Mouse (Mus musculus): ENCODE measurements around the gene Arap2. TPM values are rescaled to one million over a fixed set of nuclear protein-coding genes. Genes with fewer than 3 reads are reported as not detected.
"Not testable (repeated sequence)": the region's sequence is repeated elsewhere in the genome, so short reads cannot be mapped to it uniquely, and the experiment has no call there.

Arap2 gene
- polyA plus RNA-seq, 1 experiment = 2.7 TPM

DNA sequence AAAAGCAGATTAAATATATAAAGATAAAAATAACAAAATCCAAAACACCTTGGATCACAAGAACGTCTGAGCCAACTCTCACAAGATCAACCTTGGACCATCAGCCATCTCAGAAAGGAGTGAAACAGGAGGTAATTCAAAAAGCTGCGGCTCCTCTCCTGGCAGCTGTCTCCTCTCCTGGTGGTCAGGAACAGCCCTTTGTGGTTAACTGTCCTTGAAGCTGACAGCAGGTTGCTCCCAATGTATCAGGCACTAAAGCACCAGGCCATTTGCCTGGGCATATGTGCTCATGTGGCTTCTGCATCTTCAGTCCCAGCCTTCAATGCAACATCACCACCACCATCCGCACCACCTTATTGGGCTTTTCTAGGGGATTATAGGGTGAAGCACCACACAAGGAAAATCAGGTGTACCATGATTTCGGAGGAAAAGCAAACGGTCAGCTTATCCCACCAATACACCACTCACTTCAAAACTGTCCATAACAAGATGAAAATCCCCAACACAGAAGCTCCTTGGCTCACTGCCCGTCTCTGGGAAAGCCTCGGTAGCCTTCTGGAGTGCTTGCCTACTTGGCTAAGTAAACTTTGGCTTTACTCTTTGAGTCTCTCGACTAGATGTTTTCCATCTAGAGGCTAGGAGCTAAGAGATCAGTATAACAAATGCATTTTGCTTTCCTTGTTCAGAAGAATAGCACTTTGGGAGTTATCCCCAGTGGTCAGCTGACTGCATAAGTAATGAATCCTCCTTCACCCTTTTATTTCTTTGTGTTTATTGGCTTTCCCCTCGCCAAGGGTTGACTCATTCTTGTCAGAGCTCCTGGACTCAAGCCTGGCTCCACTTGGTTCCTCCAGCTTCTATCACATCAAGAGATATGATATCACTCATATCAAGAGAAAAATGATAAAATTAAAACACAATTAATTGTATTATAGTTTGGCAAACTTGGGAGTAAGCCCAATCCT lies 26.2 kb downstream of the Arap2 start:
- H3K4me3 ChIP-seq (ENCODE audit: control insufficient read depth, low read depth, low read length) = no peak overlapping the region
- no peaks in the 10 kb centered on the region for H3K27me3 ChIP-seq (ENCODE audit: control insufficient read depth, insufficient read depth, low read length)
- H3K36me3 ChIP-seq (ENCODE audit: control insufficient read depth, insufficient read depth, low read length) = no peaks in the 10 kb centered on the region
- TF ChIP-seq POLR2A (IDR thresholded peaks at IDR 0.05; ENCODE audit: control insufficient read depth, low read depth, low read length) = no peak
- TF ChIP-seq CTCF (IDR thresholded peaks at IDR 0.05; ENCODE audit: control insufficient read depth, insufficient read depth, insufficient replicate concordance, low read depth, low read length) = no peak
- no peak overlapping the region for H3K27ac ChIP-seq (ENCODE audit: control insufficient read depth, insufficient read depth, low read depth, low read length)
- H3K4me1 ChIP-seq (ENCODE audit: control insufficient read depth, insufficient read depth, low read length) = no peaks in the 10 kb centered on the region

DNA sequence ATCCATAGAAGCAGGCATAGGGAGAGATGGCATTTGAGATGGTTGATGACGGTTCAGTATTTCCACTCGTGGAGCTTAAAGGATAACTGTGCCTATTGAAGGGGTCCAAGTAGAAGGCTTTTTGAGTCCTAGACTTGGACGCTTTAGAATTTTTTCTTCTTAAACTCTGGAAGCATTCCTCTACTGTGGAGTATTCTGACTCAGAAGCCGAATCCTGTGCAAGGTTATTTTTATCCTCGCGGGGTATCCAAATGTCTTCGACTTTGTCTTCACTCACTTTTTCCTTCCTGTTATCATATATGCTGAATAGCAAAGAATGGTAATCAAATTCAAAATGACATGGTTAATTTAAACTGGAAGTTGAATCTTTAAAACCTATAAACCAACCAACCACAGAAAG lies 35.4 kb downstream of the Arap2 start:
- H3K27ac ChIP-seq (ENCODE audit: control insufficient read depth, insufficient read depth, low read depth, low read length) = not testable (repeated sequence)

DNA sequence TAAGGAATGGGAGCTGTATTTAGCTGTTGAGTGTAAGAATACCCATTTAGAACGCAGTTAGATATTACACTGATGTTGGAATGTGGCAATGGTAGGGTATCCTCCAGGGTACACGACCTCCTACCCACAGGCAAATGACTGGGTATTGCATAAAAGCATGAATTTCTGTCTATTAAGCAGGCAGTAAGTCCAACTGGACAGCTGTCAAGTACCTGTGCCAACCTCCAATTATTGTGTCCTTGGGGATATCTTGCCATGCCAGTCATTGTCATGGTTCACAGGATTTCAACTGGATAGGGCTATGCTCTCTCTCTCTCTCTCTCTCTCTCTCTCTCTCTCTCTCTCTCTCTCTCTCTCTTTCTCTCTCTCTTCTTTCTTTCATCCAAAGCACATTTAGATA lies 40.4 kb downstream of the Arap2 start:
- no peaks in the 10 kb centered on the region for H3K27me3 ChIP-seq (ENCODE audit: control insufficient read depth, insufficient read depth, low read length)
- no peak overlapping the region for H3K27ac ChIP-seq (ENCODE audit: control insufficient read depth, insufficient read depth, low read depth, low read length)
- H3K4me1 ChIP-seq (ENCODE audit: control insufficient read depth, insufficient read depth, low read length) = no peaks in the 10 kb centered on the region
- no peak for TF ChIP-seq POLR2A (IDR thresholded peaks at IDR 0.05; ENCODE audit: control insufficient read depth, low read depth, low read length)
- TF ChIP-seq CTCF (IDR thresholded peaks at IDR 0.05; ENCODE audit: control insufficient read depth, insufficient read depth, insufficient replicate concordance, low read depth, low read length) = no peak
- H3K4me3 ChIP-seq (ENCODE audit: control insufficient read depth, low read depth, low read length) = no peak overlapping the region
- H3K36me3 ChIP-seq (ENCODE audit: control insufficient read depth, insufficient read depth, low read length) = no peaks in the 10 kb centered on the region

More for the DNA sequence above, 35.4 kb downstream of the Arap2 start:
- H3K36me3 ChIP-seq (ENCODE audit: control insufficient read depth, insufficient read depth, low read length); H3K4me1 ChIP-seq (ENCODE audit: control insufficient read depth, insufficient read depth, low read length); H3K27me3 ChIP-seq (ENCODE audit: control insufficient read depth, insufficient read depth, low read length); H3K4me3 ChIP-seq (ENCODE audit: control insufficient read depth, low read depth, low read length): not testable (repeated sequence)

GRCm38 (mm10) chr5:62723261-62724105 lies 42.5 kb downstream of the Arap2 start:
- H3K27me3 ChIP-seq (ENCODE audit: control insufficient read depth, insufficient read depth, low read length) = no peaks in the 10 kb centered on the region
- no peaks in the 10 kb centered on the region for H3K36me3 ChIP-seq (ENCODE audit: control insufficient read depth, insufficient read depth, low read length)
- H3K4me3 ChIP-seq (ENCODE audit: control insufficient read depth, low read depth, low read length) = no peak overlapping the region
- no peak overlapping the region for H3K27ac ChIP-seq (ENCODE audit: control insufficient read depth, insufficient read depth, low read depth, low read length)
- no peaks in the 10 kb centered on the region for H3K4me1 ChIP-seq (ENCODE audit: control insufficient read depth, insufficient read depth, low read length)
- TF ChIP-seq POLR2A (IDR thresholded peaks at IDR 0.05; ENCODE audit: control insufficient read depth, low read depth, low read length) (no peak), CTCF (IDR thresholded peaks at IDR 0.05; ENCODE audit: control insufficient read depth, insufficient read depth, insufficient replicate concordance, low read depth, low read length) (no peak)

DNA sequence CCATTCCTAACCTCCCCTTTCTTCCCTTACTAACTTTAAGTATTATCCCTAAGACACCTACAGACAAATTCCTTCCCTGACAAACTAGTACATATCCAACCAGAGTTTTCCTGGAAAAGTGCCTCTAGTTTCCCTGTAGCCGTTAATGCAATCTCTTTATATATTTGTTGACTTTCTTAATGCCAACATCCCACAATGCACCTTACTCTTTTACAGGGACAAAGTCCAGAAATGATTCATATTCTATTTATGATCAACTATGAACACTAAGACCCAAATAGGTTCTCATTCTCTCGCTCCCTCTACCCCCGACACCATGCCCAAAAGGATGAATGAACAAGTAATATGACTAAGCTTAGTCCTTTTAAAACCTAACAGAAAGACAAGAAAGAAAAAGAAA lies 49.5 kb downstream of the Arap2 start:
- no peak for TF ChIP-seq POLR2A (IDR thresholded peaks at IDR 0.05; ENCODE audit: control insufficient read depth, low read depth, low read length)
- no peak for TF ChIP-seq CTCF (IDR thresholded peaks at IDR 0.05; ENCODE audit: control insufficient read depth, insufficient read depth, insufficient replicate concordance, low read depth, low read length)
- no peaks in the 10 kb centered on the region for H3K27me3 ChIP-seq (ENCODE audit: control insufficient read depth, insufficient read depth, low read length)
- H3K4me1 ChIP-seq (ENCODE audit: control insufficient read depth, insufficient read depth, low read length) = no peaks in the 10 kb centered on the region
- H3K27ac ChIP-seq (ENCODE audit: control insufficient read depth, insufficient read depth, low read depth, low read length) = no peak overlapping the region
- H3K36me3 ChIP-seq (ENCODE audit: control insufficient read depth, insufficient read depth, low read length) = no peaks in the 10 kb centered on the region
- H3K4me3 ChIP-seq (ENCODE audit: control insufficient read depth, low read depth, low read length) = no peak overlapping the region

DNA sequence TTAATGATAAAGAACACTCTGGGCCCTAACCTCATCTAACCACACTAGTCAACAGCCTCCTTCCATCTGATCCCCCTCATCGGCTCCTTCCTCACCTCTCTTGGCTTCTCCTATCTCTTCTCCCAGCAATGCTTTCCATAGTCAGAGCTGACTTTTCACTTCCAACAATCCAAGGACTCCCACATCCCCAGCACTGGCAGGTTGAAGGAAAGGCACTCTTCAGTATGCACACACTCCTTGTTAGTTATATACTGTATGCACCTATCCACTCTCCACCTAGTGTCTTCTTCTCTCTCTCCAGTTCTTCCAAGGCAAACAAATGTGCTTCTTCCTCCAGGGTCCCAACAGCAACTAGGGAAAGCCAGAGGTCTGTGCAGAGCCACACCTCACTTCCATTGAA lies 50.0 kb downstream of the Arap2 start:
- no peaks in the 10 kb centered on the region for H3K4me1 ChIP-seq (ENCODE audit: control insufficient read depth, insufficient read depth, low read length)
- TF ChIP-seq CTCF (IDR thresholded peaks at IDR 0.05; ENCODE audit: control insufficient read depth, insufficient read depth, insufficient replicate concordance, low read depth, low read length) = no peak
- TF ChIP-seq POLR2A (IDR thresholded peaks at IDR 0.05; ENCODE audit: control insufficient read depth, low read depth, low read length) = no peak
- no peaks in the 10 kb centered on the region for H3K36me3 ChIP-seq (ENCODE audit: control insufficient read depth, insufficient read depth, low read length)
- H3K27me3 ChIP-seq (ENCODE audit: control insufficient read depth, insufficient read depth, low read length) = no peaks in the 10 kb centered on the region
- H3K27ac ChIP-seq (ENCODE audit: control insufficient read depth, insufficient read depth, low read depth, low read length) = no peak overlapping the region
- no peak overlapping the region for H3K4me3 ChIP-seq (ENCODE audit: control insufficient read depth, low read depth, low read length)

DNA sequence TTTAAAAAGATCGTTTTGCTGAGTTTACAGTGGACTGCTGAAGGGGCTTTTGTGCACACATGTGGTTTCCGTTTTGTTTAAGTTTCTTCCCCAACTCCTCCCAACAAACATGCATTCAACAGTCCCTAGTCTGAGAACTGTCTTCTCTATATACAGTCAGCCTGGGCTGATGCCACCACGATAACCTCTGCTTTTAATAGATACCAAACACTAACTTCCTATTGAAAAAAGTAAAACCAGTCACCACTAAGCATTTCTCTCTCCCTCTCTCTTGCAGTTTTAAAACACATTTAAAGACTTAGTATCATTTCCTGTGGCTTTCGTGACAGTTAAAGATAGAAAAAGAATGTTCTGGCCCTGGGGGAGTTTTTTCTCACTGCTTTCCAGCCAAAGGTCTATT lies 50.5 kb downstream of the Arap2 start:
- no peak overlapping the region for H3K27ac ChIP-seq (ENCODE audit: control insufficient read depth, insufficient read depth, low read depth, low read length)
- no peaks in the 10 kb centered on the region for H3K36me3 ChIP-seq (ENCODE audit: control insufficient read depth, insufficient read depth, low read length)
- TF ChIP-seq CTCF (IDR thresholded peaks at IDR 0.05; ENCODE audit: control insufficient read depth, insufficient read depth, insufficient replicate concordance, low read depth, low read length) (no peak), POLR2A (IDR thresholded peaks at IDR 0.05; ENCODE audit: control insufficient read depth, low read depth, low read length) (no peak)
- no peak overlapping the region for H3K4me3 ChIP-seq (ENCODE audit: control insufficient read depth, low read depth, low read length)
- no peaks in the 10 kb centered on the region for H3K27me3 ChIP-seq (ENCODE audit: control insufficient read depth, insufficient read depth, low read length)
- no peaks in the 10 kb centered on the region for H3K4me1 ChIP-seq (ENCODE audit: control insufficient read depth, insufficient read depth, low read length)

Data from testis, adult 2 months (tissue).